Mouse (Mus musculus) embryonic facial prominence, embryonic 10.5 days (tissue): Measurements from ENCODE around the gene Sdccag8. TPM values are rescaled to one million over a fixed set of nuclear protein-coding genes. Genes with fewer than 3 reads are reported as not detected.

ENCODE experiments used
- DNase-seq: peaks from one replicate; pipeline ENCODE4 v3.0.0-alpha.2; 2017; ENCODE audit warnings: low spot score
- H3K27ac ChIP-seq: fragments of 300-500 bp; sonication (generic); replicated peaks from 2 replicates; pipeline ENCODE4 v1.5.1; 2016; ENCODE audit warnings: mild to moderate bottlenecking
- H3K27me3 ChIP-seq: fragments of 300-500 bp; sonication (generic); replicated peaks from 2 replicates; pipeline ENCODE4 v1.6.1; 2016; ENCODE audit warnings: low read depth, mild to moderate bottlenecking; ENCODE audit not compliant: poor library complexity, severe bottlenecking
- H3K36me3 ChIP-seq: fragments of 300-500 bp; sonication (generic); replicated peaks from 2 replicates; pipeline ENCODE4 v1.6.1; 2016; ENCODE audit warnings: mild to moderate bottlenecking, moderate library complexity
- H3K4me1 ChIP-seq: fragments of 300-500 bp; sonication (generic); 2 replicates; pipeline ENCODE4 v1.6.1; 2016
- H3K4me3 ChIP-seq: fragments of 300-500 bp; sonication (generic); 2 replicates; pipeline ENCODE4 v1.5.1; 2016; ENCODE audit warnings: mild to moderate bottlenecking, moderate library complexity
- H3K9me3 ChIP-seq: fragments of 300-500 bp; sonication (generic); 2 replicates; pipeline ENCODE4 v1.6.1; 2016; ENCODE audit warnings: mild to moderate bottlenecking
- WGBS: fragments of 180-500 bp; shearing (Covaris S2); methylation state at CpG from one replicate; pipeline ENCODE4 v1.1.7; 2016; 5-methylcytosine and 5-hydroxymethylcytosine counted together
- polyA plus RNA-seq: library from polyadenylated mRNA; unstranded; fragments of >200 nt; fragmentation: Nextera tagmentation; extraction: Ambion mirVana; gene quantifications from 2 replicates; pipeline ENCODE4 v1.2.1, GENCODE M21; 2016

The Sdccag8 gene
- polyA plus RNA-seq, 1 experiment from 2014 or later = 14.6 TPM

DNA sequence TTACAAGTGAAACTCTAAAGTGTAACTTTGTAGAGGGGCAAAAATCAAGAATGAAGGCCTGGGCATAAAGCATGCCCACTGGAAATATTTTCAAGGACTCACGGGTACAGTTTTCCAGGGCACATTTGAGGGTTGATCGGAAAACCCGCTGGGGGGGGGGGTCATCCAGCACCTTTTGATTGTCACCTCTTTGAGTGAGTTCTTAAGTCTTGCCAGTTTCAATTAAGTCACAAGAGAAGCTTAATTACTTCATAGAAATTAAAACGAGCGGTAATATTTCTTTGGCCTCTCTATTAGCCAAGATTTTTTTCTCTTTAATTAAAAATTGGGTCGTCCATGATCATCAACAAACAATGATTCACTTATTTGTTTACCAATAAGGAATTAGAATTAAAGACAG, 182.8 kb downstream of the Sdccag8 start:
- Histone ChIP-seq H3K9me3 (no peaks in the 10 kb centered on the region), H3K4me3 (peak overlapping the region; percentile 46), H3K27me3 (peaks cover 9% of the 10 kb centered on the region), H3K36me3 (no peaks in the 10 kb centered on the region), H3K4me1 (peaks cover 73% of the 10 kb centered on the region), H3K27ac (peak overlapping the region; percentile 86)
- WGBS = 34% methylated on average over 6 of the region's 6 CpGs
- DNase-seq = no peak

DNA sequence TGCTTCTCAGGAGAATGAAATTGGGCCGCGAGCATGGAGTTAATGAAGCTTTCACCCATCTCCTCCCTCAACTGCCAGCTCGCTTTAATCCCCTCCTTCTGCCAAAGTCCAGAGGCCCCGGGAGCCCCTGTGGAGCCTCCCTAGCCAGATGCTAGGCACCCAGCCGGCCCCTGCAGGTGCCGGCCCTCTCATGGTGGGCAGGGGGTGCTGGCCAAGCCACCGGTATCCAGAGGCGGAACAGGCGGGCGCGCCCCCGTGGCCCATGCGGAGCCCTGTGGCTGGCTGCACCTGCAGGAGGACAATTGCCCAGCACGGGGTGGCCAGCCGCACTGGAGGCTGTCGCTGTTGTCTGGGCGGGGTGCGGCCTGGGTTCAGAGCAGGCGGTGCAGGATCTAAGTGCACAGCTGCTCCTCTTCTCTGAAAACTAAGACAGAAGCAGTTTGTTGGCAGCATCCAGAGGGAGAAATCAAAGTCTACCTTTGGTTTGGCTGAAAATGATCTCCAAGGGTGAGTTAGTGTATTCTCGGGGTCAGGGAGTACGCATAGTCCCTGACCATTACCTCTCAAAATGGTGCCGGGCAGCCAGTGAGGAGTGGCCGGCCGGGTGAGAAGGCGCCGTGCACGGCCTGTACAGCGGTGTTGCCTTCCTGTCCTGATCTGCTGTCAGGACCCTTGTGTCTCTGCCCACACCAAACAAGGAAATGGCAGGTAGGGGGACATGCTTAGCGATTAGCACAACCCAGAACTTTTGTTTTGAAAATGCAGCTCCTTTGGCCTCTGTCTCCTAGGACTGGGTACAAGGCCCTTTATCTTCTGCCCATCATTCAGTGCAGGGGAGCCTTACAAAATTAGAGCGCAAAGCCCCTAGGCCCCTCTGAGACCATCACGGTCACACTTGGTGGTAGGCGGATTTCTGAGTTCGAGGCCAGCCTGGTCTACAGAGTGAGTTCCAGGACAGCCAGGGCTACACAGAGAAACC, 183.5 kb downstream of the Sdccag8 start:
- 26% methylated on average over 33 of the region's 33 CpGs for WGBS
- no peaks in the 10 kb centered on the region for H3K9me3 ChIP-seq
- peak overlapping the region; percentile 86 for H3K27ac ChIP-seq
- H3K27me3 ChIP-seq = peaks cover 9% of the 10 kb centered on the region
- peak; percentile 55 for DNase-seq
- no peaks in the 10 kb centered on the region for H3K36me3 ChIP-seq
- H3K4me1 ChIP-seq = peaks cover 76% of the 10 kb centered on the region
- H3K4me3 ChIP-seq = peak overlapping the region; percentile 46

DNA sequence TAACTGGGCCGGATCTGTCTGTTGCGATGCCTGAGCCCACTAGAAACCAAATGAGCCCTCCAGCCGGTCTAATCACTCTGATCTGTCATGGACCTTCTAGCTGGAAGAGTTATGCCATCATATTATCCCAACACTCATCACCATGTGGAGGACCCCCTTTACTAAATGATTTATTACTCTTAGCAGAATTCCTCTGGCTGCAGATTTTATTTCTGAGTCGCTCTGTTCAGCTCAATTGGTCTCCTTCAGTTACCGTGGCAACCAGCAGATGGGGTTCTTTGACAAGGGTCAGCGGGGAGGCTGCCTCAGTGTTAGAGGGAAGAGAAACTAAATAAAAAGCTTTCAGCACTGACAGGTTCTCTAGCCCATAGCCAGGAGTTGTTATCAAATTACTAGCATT, 184.6 kb downstream of the Sdccag8 start:
- peak overlapping the region; percentile 44 for H3K27ac ChIP-seq
- no peaks in the 10 kb centered on the region for H3K9me3 ChIP-seq
- peaks cover 77% of the 10 kb centered on the region for H3K4me1 ChIP-seq
- WGBS = 39% methylated on average over 6 of the region's 6 CpGs
- H3K4me3 ChIP-seq = no peak overlapping the region
- H3K36me3 ChIP-seq = no peaks in the 10 kb centered on the region
- DNase-seq = peak; percentile 62
- H3K27me3 ChIP-seq = peaks cover 9% of the 10 kb centered on the region

DNA sequence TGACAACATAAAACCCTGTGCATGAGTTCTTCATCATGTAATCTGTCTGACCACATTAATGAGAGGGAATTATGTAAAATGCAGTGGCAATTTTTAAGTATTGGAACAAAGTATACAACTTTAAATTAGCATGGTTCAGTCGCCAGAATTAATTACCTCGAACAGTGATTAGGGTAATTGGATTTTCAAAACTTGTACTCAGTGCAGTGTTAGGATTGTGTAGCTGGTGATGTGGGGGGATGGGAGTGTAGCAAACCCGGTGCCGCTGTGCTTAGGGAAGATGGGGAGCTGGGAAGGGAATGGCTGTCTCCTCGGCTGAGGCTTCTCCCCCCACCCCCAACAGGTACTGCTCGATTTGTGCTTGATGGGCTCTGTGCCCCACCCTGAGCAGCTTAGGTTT, 188.5 kb downstream of the Sdccag8 start:
- Histone ChIP-seq H3K4me3 (no peak overlapping the region), H3K27ac (no peak overlapping the region), H3K36me3 (no peaks in the 10 kb centered on the region), H3K27me3 (peaks cover 4% of the 10 kb centered on the region; the same call in 1 of the 2 replicates), H3K4me1 (peaks cover 43% of the 10 kb centered on the region), H3K9me3 (no peaks in the 10 kb centered on the region)
- WGBS = 54% methylated on average over 6 of the region's 6 CpGs
- DNase-seq = no peak

DNA sequence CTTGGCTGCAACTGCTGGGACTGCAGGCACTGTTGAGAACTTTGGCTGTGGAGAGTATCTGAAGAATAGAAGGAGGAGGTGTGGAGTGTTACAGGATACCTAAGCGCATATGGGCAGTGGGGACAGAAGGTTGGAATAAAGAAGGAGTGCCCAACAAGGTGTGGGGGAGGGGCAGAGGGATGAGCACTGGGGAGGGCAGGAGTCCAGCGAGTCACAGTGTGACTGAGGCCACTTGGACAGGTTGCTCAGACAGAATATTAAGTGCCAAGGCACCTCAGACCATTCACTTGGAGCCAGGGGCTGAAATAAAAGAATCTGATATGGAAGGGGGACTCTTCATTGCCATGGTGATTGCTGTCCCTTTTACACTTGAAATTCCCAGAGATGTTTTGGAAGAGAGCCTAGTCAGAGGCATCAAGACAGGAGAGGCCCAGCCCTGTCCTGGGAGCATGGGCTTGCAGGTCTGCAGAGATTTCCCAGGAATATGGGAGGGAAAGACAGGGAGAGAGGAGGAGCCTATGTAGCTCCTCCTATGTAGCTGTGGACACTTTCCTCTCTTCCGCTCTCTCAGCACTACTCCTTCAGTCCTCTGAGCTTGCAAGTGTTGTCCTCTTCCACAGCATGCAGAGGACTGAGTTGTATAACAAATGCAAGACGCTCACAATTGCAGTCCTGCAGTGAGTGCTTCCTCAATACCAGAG, 189.7 kb downstream of the Sdccag8 start:
- Histone ChIP-seq H3K36me3 (no peaks in the 10 kb centered on the region), H3K27me3 (no peaks in the 10 kb centered on the region), H3K9me3 (no peaks in the 10 kb centered on the region), H3K4me3 (no peak overlapping the region), H3K27ac (no peak overlapping the region), H3K4me1 (peaks cover 43% of the 10 kb centered on the region)
- 76% methylated on average over 4 of the region's 4 CpGs for WGBS
- no peak for DNase-seq

DNA sequence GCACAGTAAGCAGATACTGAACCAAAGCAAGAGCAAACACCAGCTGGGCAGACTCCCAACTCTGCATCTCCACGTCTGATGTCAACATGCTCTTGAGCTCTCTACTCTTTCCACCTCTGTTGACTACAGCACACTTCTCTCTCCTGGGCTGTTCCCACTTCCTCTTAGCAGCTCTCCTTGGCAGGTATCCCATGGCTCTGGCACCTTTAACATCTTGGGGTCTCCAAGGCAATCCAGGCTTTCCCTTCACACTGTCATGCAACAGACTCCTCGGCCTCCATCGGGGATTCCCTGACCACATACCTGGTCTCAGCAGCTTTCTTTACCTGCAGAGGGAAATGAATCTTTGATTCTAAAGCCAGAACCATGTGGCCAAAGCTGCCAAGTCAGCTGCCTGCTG, 192.9 kb downstream of the Sdccag8 start:
- peak overlapping the region; percentile 32; the same call in 1 of the 2 replicates for H3K27ac ChIP-seq
- no peaks in the 10 kb centered on the region for H3K9me3 ChIP-seq
- no peaks in the 10 kb centered on the region for H3K36me3 ChIP-seq
- H3K4me1 ChIP-seq = peaks cover 58% of the 10 kb centered on the region
- H3K4me3 ChIP-seq = no peak overlapping the region
- WGBS = 86% methylated on average over 3 of the region's 3 CpGs
- DNase-seq = no peak
- H3K27me3 ChIP-seq = no peaks in the 10 kb centered on the region

DNA sequence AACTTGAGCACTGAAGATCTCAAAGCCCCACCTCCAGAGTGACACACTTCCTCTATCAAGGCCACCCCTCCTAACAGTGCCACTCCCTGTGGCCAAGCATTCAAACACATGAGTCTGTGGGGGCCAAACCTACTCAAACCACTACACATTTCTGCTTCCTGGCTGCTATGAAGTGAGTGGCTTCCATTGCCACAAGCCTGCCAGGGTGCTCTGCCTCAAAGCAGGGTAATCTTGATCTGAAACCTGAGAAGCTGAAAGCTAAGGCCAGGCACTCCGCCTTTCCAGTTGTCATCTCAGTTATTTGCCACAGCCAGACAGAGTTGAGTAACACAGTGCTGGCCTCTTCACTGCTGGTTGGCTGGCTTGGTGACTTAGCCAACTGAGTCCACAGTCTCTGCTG, 194.3 kb downstream of the Sdccag8 start:
- 30% methylated on average over 1 of the region's 1 CpGs for WGBS
- no peak for DNase-seq
- H3K4me3 ChIP-seq = no peak overlapping the region
- H3K4me1 ChIP-seq = peaks cover 61% of the 10 kb centered on the region
- H3K36me3 ChIP-seq = no peaks in the 10 kb centered on the region
- H3K27me3 ChIP-seq = no peaks in the 10 kb centered on the region
- H3K9me3 ChIP-seq = no peaks in the 10 kb centered on the region
- no peak overlapping the region; the same call in 1 of the 2 replicates for H3K27ac ChIP-seq

DNA sequence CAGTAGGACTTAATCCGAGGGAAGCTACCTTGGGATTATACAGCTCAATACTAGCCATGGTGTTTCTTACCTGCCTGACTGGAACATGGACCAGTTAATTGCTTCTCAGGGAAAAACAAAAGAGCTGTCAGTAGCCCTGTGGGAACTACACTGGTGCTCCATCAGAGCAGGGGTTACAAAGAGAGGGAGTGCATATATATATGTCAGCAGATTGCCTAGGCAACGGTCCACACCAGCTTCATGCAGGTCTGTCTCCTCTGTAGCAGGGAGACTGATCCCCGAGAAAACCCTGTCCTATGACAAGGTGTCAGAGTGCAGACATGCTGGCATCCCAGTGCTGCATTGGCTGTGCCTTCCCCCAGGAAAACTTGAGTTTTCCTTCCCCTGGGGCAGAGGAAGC, 195.6 kb downstream of the Sdccag8 start:
- Histone ChIP-seq H3K4me1 (peaks cover 66% of the 10 kb centered on the region), H3K27ac (peak overlapping the region; percentile 68; the same call in 1 of the 2 replicates), H3K36me3 (no peaks in the 10 kb centered on the region), H3K27me3 (no peaks in the 10 kb centered on the region), H3K4me3 (no peak overlapping the region), H3K9me3 (no peaks in the 10 kb centered on the region)
- no peak for DNase-seq
- WGBS = 54% methylated on average over 3 of the region's 3 CpGs

DNA sequence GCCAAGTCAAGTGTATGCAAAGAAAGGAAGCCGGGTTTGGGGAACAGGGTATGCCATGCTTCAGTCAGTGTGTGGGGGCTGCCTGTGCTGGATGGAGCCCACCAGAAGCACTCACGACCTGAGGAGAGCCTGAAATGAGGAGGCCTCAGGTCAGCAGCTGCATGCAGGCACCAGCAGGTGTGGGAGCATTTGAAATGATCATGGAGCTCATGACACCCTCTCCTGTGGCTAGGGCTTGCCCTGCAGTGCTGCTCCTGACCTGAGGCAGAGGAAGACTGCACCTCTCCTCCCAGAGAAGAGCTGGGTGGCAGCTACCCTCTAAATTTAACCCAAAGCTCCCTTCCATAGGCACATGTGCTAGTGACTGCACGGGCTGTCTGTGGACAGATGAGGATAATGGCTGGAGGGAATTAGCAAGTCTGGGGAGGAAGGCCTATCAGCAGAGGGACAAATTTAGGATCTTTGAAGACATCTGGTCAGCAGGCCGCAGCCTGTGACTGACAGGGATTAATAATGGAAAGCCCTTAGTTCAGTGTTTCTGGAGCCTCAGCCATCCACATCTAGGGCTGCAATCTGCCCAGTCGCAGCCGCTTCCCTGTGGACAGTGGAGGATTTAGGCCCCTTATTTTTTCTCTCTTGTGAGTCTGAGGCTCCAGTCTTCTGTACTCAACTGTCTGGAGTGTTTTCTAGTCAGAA, 196.3 kb downstream of the Sdccag8 start:
- H3K27me3 ChIP-seq = no peaks in the 10 kb centered on the region
- DNase-seq = peak; percentile 38
- H3K4me3 ChIP-seq = no peak overlapping the region
- H3K9me3 ChIP-seq = no peaks in the 10 kb centered on the region
- H3K36me3 ChIP-seq = no peaks in the 10 kb centered on the region
- H3K27ac ChIP-seq = peak overlapping the region; percentile 68
- H3K4me1 ChIP-seq = peaks cover 70% of the 10 kb centered on the region
- 46% methylated on average over 6 of the region's 6 CpGs for WGBS

DNA sequence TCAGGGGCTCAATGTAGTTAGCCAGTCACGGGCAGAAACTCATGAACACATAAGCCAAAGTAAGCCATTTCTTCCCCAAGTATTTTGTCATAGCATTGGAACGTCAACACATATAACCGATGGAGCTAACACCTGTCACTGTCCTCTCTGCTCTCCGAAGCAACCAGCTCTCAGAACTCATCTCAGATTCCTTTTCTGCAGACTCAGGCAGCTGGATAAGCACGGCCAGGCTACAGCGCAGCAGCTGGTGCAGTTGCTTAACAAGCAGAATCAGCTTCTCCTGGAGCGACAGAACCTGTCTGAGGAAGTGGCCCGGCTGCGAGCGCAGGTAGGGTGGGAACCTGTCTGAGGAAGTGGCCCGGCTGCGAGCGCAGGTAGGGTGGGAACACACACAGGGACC, 197.2 kb downstream of the Sdccag8 start:
- no peaks in the 10 kb centered on the region for H3K9me3 ChIP-seq
- no peak overlapping the region for H3K4me3 ChIP-seq
- DNase-seq = no peak
- H3K27ac ChIP-seq = peak overlapping the region; percentile 68; the same call in 1 of the 2 replicates
- H3K36me3 ChIP-seq = no peaks in the 10 kb centered on the region
- peaks cover 79% of the 10 kb centered on the region for H3K4me1 ChIP-seq
- WGBS = 87% methylated on average over 13 of the region's 13 CpGs
- H3K27me3 ChIP-seq = no peaks in the 10 kb centered on the region

DNA sequence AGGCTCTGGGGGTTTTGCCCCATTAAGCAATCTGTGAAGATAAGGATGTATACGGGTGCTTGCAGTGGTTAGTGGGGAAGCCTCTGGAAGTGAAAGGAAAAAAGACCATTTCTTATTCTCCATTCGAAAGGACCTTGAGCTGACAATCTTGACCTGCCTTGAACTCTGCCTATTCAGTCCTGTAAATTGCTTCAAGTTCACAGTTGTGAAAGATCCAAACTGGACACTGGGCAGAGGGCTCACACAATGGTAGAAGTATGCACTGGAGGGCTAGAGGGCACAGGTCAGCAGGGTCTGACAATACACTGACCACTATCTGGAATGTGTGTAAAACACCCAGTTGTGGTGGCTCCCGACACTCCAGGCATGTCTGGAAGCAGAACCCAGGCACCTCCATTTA, 198.3 kb downstream of the Sdccag8 start:
- WGBS = 70% methylated on average over 3 of the region's 3 CpGs
- no peak overlapping the region for H3K4me3 ChIP-seq
- H3K27ac ChIP-seq = no peak overlapping the region
- H3K9me3 ChIP-seq = no peaks in the 10 kb centered on the region
- no peak for DNase-seq
- no peaks in the 10 kb centered on the region for H3K36me3 ChIP-seq
- no peaks in the 10 kb centered on the region for H3K27me3 ChIP-seq
- H3K4me1 ChIP-seq = peaks cover 80% of the 10 kb centered on the region

DNA sequence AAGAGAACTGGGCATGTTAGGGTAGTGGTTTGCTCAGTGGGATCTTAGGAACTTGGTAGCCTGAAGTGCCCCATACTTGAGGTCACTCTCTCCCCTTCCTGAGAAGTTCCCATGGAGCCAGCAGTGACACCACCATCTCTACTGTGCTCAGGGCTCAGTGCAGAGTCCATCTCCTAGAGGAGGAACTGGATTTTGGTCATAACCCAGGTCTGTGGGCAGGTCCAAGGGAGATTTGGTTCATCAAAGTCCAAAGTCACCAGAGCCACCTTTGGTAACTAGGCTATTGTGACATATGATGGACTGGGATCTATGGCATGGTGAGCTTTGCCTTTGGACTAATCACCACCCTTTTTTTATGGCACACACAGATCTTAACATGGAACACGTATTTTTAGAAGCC, 198.9 kb downstream of the Sdccag8 start:
- Histone ChIP-seq H3K36me3 (0 out of 2 replicates have a peak, but pooled peaks cover 3% of the 10 kb centered on the region), H3K27ac (no peak overlapping the region), H3K4me1 (peaks cover 85% of the 10 kb centered on the region), H3K4me3 (no peak overlapping the region), H3K9me3 (no peaks in the 10 kb centered on the region), H3K27me3 (no peaks in the 10 kb centered on the region)
- WGBS = 83% methylated on average over 1 of the region's 1 CpGs
- DNase-seq = no peak
